Mouse (Mus musculus): ENCODE data around the gene Rtbdn. TPM values are rescaled to one million over a fixed set of nuclear protein-coding genes. Genes with fewer than 3 reads are reported as not detected.
A peak's percentile ranks its signal among the peaks of the same experiment; 100 is the strongest.

Gene Rtbdn
- polyA plus RNA-seq, 1 experiment from 2014 or later: 0.62 TPM

DNA sequence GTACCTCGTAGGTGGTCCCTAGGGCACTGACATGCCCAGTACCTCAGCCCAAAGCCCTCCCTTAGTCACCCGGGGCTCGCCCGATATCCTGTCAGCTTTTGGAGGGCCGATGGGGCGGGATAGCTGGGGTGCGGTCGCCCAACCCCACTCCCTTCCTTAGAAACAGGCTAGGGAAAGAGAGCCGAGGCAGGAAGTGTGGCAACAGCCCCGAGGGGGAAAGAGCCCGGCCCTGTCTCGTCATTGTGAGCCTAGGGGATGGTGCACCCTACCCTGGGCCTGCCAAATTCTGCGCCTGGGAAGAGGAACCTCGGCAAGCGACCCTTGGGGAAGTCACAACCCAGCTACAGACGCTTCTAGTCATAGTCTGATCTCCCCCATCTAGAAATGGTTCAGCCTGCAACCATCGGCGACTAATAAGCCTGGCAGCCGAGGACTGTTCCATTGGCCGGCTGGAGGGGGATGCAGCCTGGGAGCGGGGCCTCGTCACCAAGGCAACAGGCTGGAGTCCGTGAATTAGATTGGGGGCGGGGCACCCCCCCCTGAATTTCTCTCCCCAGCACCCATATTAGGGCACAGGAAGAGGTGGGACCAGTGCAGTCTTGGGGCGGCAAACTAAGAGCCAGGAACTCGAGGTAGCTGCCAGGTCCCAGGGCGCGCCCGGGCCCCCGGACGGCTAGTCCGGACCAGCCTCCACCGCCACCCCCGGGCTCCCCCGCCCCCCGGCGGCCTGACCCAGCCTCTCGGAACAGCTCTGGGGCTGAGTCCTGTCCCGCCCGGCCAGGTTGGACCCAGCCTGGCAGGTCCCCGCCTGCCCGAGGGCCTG lies 33.0 kb downstream of the Rtbdn start:
- Histone ChIP-seq H3K4me3 (peak overlapping the region; percentile 50), H3K36me3 (peaks cover 6% of the 10 kb centered on the region), H3K4me1 (peaks cover 68% of the 10 kb centered on the region), H3K9me3 (replicated peaks) (no peaks in the 10 kb centered on the region), H3K27ac (replicated peaks) (peak overlapping the region; percentile 55), H3K27me3 (ENCODE audit: low read depth, poor library complexity, severe bottlenecking) (peaks cover 78% of the 10 kb centered on the region)
- 3% methylated on average over 42 of the region's 42 CpGs for WGBS
- DNase-seq (ENCODE audit: low spot score): peak; percentile 87

DNA sequence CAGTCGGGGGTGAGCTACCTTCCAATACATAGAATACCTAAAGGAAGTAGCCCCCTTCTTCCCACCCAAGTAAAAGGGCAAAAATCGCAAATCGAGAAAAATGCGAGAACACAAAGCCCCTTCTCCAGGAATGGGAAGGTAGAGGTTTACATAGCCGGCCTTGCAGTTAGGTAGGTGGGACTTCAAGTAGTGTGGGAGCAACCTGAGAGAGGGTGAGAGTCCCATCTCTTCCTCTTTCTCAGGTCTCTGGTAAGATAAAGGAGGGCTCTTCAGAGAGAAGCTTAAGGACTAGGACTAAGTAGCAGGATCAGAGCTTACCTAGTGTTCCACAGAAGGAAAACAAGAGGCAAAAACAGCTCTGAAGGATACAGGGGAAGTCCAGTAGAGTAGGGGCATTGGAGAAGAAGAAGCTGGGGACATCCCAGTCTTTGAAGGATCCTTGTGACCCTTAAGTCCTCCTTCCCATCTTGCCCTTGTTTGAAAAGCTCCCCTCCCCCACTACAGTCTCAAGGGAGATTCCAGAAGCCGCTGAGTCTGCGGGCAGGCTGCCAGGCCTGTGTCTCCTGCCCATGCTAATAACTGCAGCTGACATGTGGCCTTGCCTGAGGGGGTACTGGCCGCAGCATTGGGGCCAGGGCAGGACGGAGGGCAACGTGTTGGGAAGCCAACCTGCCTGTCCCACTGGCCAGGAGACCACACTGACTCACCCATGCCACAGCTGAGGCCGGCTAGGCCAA lies 34.0 kb downstream of the Rtbdn start:
- Histone ChIP-seq H3K4me3 (0 out of 2 replicates have a peak overlapping the region, but pooled peaks have one; percentile 2), H3K9me3 (replicated peaks) (no peaks in the 10 kb centered on the region), H3K27me3 (ENCODE audit: low read depth, poor library complexity, severe bottlenecking) (peaks cover 85% of the 10 kb centered on the region), H3K4me1 (peaks cover 69% of the 10 kb centered on the region), H3K36me3 (no peaks in the 10 kb centered on the region), H3K27ac (replicated peaks) (no peak overlapping the region)
- DNase-seq (ENCODE audit: low spot score): no peak
- WGBS: 40% methylated on average over 11 of the region's 11 CpGs

DNA sequence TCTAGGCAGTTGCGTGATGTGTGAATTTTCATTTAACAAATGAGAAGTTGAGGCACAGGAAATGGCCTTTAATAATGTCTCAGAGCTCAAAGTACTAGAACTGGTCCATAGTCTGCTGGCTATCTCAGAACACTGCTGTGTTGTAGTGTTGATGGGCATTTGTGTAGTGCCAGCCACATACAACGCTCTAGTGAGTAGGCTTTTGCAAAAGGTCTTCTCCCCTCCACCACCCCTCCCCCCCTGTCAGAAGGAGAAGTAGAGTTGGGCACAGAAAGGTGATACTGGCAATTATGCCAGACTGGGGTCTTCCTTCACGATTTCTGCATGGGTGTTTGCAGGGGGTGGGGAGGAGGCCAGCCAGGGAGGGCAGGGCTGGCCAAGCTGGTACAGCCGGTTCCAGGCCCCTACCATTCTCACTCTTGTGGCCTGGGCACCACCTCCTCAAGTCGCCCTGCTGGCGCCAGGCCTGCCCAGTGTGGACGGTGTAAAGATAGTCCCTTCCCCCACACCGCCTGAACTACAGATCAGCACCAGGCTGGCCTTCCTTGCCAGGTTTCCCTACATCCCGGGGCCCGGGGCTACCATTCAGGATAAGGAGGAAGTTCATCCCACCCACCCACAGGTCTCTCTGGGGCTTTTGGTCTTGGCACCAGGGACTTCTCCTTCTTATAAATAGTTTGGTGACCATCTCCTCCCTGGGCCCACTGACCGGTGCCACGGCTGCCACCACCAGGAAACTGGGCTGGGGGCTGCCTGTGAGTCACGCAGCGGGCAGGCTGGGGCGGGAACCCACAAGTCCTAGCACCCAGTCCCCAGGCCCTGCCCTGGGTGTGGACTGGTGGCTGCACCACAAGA lies 35.1 kb downstream of the Rtbdn start:
- peaks cover 92% of the 10 kb centered on the region for H3K27me3 ChIP-seq (ENCODE audit: low read depth, poor library complexity, severe bottlenecking)
- peaks cover 65% of the 10 kb centered on the region for H3K4me1 ChIP-seq
- WGBS: 80% methylated on average over 15 of the region's 15 CpGs

DNA sequence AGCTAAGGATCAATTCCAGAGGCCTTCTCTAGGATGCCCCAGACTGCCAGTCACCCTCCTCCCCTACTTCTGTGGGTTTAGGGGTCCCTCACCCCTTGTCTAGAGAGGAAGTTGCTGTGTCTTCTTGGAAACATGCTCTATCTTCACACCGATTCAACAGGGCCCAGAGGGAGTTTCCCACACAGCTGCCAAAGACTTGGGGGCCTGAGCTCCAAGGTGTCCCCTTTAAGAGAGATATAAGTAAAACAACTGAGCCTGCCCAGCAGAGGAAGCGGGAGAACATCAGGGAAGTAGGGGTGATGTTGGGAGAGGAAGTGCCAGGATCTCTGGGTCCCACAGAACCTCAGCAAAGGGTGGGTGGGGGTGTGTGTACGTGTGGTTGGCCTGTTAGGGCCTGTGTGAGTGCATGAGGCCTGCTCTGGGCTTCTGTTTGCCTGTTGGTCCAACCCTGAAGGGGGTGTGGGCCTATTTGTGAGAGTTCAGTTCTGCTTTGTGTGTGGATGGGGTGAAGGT lies 35.8 kb downstream of the Rtbdn start:
- DNase-seq (ENCODE audit: low spot score): no peak
- H3K4me1 ChIP-seq: peaks cover 58% of the 10 kb centered on the region
- no peaks in the 10 kb centered on the region for H3K36me3 ChIP-seq
- 77% methylated on average over 3 of the region's 3 CpGs for WGBS
- no peaks in the 10 kb centered on the region for H3K9me3 ChIP-seq (replicated peaks)
- H3K27ac ChIP-seq (replicated peaks): no peak overlapping the region
- peaks cover 92% of the 10 kb centered on the region for H3K27me3 ChIP-seq (ENCODE audit: low read depth, poor library complexity, severe bottlenecking)
- H3K4me3 ChIP-seq: no peak overlapping the region

More for the DNA sequence above, 35.1 kb downstream of the Rtbdn start:
- Histone ChIP-seq H3K9me3 (replicated peaks) (no peaks in the 10 kb centered on the region), H3K27ac (replicated peaks) (no peak overlapping the region), H3K4me3 (no peak overlapping the region), H3K36me3 (no peaks in the 10 kb centered on the region)
- DNase-seq (ENCODE audit: low spot score): no peak

DNA sequence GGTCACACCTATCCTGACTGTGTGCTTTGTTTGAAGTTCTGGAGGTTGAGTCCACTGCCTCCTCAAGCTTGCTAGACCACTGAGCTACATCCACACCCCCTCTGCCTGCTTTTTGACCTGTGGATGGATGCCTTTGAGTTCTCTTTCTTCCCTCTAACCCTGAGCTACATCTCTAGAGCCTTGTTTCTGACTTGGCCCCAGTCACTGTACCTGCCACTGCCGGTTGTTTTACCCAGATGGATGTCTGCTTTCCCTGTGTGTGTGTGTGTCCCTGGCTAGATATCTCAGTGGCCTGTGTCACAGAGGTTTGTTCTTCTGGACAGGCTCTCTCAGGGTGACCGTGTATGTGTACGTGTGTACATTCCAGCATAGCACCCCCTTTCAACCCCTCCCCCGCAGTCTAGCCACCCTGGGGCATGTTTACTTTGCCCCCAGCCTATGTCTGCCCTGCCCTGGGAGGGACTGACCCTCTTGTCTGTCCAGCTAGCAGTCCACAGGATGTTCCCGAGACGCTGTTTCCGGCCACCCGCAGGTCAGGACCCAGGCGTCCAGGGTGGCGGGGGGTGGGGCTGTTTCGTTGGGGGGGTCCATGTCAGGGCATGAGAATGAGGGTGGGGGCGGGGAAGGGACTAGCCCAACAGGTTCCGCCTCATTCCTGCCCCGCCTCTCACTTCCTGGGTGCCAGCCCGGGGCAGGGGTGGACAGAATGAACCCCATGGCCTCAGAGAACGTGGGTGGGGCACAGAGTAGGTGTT lies 37.7 kb downstream of the Rtbdn start:
- H3K27me3 ChIP-seq (ENCODE audit: low read depth, poor library complexity, severe bottlenecking): peaks cover 91% of the 10 kb centered on the region
- H3K27ac ChIP-seq (replicated peaks): peak overlapping the region; percentile 83
- peak overlapping the region; percentile 68 for H3K4me3 ChIP-seq
- no peaks in the 10 kb centered on the region for H3K36me3 ChIP-seq
- peaks cover 45% of the 10 kb centered on the region for H3K4me1 ChIP-seq
- DNase-seq (ENCODE audit: low spot score): no peak
- 11% methylated on average over 16 of the region's 16 CpGs for WGBS
- H3K9me3 ChIP-seq (replicated peaks): no peaks in the 10 kb centered on the region

DNA sequence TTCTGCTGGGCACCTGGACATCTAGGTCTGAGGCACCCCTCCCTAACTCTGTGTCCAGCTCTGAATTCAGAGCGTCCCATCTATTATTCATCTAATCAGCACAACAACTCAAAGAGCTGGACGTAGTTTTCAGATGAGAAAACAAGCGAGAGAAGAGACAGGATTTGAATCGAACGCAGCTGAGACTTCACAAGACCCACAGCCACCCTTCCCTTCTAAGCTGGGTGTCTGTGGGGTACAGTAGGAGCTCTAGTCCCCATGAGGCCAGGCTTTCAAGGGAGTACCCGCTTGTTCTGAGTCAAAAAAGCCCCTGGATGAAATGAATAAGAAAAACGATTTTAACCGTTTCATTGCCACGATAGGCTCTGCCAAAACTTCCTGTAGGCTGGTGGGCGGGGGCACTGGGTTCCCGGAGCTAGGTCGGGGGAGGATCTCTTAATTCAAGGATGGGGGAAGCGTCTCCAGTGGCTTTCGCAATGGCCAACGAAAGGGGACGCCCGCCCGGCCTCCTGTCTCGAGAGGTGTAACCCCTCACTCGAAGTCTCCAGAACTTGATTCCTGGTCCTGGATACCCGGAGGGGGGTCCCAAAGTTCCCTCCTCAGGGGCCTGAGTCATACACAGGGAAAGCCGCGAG lies 38.4 kb downstream of the Rtbdn start:
- Histone ChIP-seq H3K27ac (replicated peaks) (peak overlapping the region; percentile 83), H3K27me3 (ENCODE audit: low read depth, poor library complexity, severe bottlenecking) (peaks cover 84% of the 10 kb centered on the region), H3K9me3 (replicated peaks) (no peaks in the 10 kb centered on the region), H3K4me1 (peaks cover 45% of the 10 kb centered on the region), H3K4me3 (peak overlapping the region; percentile 68), H3K36me3 (no peaks in the 10 kb centered on the region)
- 1% methylated on average over 23 of the region's 23 CpGs for WGBS
- no peak for DNase-seq (ENCODE audit: low spot score)

DNA sequence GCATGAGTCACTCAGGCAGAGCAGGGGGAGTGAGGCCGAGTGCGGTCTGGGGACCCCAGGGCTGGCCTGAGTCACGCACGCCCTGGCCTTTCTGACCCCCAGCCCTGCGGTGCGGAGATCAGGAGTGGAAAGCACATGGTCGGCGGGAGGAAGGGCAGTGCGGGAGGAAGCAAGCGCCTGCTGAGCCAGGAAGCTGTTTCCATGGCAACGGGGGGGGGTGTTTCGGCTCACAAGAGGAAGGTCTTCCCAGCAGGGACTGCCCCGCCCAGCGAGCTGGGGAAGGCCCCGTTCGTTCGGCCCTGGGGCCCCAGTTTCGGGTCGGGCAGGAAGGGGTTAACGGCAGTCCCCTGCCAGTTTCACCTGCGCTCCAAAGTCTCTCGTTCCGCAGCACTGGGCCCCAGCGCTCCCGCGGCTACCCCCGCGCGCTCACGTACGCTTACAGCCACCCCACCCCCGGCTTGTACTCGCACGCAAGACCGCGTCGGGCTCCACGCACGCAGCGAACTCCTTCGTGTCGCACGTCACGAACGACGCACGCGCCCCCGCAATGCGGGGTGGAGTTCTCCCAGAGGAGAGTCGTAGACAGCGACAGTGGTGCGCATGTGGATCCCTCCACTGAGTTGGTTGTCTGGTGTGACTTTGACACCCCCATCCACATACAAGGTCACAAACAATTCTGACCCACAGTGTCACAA lies 39.0 kb downstream of the Rtbdn start:
- peaks cover 45% of the 10 kb centered on the region for H3K4me1 ChIP-seq
- peaks cover 78% of the 10 kb centered on the region for H3K27me3 ChIP-seq (ENCODE audit: low read depth, poor library complexity, severe bottlenecking)
- no peaks in the 10 kb centered on the region for H3K9me3 ChIP-seq (replicated peaks)
- under 1% methylated on average over 53 of the region's 53 CpGs for WGBS
- no peaks in the 10 kb centered on the region for H3K36me3 ChIP-seq
- H3K4me3 ChIP-seq: peak overlapping the region; percentile 68
- DNase-seq (ENCODE audit: low spot score): peak; percentile 84
- peak overlapping the region; percentile 83 for H3K27ac ChIP-seq (replicated peaks)

DNA sequence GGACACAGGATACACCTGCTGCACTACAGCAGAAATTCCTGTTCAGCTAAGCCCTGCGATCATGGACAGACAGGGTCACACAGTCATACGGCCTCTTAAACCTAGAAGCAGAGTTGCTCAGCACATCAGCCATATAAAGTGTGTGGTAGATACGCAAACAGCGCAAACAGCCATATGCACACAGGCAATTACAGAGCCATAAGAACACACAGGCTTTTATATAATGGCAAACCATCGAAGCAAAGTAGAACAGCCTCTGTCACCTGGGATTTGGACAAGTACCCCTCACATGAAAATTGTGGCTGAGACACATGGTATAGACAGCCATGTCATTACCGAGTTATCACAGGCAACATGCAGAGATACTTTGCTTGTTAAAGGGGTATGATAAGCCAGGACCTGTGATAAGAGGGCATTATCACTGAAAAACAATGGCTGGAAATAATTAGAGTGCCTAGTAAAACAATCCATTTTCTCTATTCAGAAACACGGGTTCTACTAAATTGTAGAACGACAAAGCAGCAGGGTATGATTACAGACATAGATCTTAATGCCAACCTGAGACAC lies 39.7 kb downstream of the Rtbdn start:
- Histone ChIP-seq H3K9me3 (replicated peaks) (no peaks in the 10 kb centered on the region), H3K27me3 (ENCODE audit: low read depth, poor library complexity, severe bottlenecking) (peaks cover 76% of the 10 kb centered on the region), H3K27ac (replicated peaks) (peak overlapping the region; percentile 83), H3K4me3 (peak overlapping the region; percentile 68), H3K36me3 (no peaks in the 10 kb centered on the region), H3K4me1 (peaks cover 47% of the 10 kb centered on the region)
- 45% methylated on average over 8 of the region's 8 CpGs for WGBS
- no peak for DNase-seq (ENCODE audit: low spot score)

DNA sequence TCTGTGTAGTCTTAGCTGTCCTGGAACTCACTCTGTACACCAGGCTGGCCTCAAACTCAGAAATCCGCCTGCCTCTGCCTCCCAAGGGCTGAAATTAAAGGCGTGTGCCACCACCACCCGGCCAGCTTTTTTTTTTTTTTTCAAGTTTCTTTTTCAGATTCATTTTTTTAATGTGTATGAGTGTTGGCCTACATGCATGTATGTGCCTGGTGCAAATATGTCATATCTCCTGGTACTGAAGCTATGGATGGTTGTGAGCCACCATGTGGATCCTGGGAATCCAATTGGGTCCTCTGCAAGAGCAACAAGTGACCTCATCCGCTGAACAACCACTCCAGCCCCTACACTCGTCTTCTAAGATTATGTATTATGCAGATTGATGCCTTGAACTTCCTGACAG lies 40.6 kb downstream of the Rtbdn start:
- Histone ChIP-seq H3K27ac (replicated peaks) (no peak overlapping the region), H3K4me3 (no peak overlapping the region), H3K27me3 (ENCODE audit: low read depth, poor library complexity, severe bottlenecking) (peaks cover 71% of the 10 kb centered on the region), H3K9me3 (replicated peaks) (no peaks in the 10 kb centered on the region), H3K4me1 (peaks cover 47% of the 10 kb centered on the region), H3K36me3 (no peaks in the 10 kb centered on the region)
- DNase-seq (ENCODE audit: low spot score): no peak
- WGBS: 86% methylated on average over 5 of the region's 5 CpGs

DNA sequence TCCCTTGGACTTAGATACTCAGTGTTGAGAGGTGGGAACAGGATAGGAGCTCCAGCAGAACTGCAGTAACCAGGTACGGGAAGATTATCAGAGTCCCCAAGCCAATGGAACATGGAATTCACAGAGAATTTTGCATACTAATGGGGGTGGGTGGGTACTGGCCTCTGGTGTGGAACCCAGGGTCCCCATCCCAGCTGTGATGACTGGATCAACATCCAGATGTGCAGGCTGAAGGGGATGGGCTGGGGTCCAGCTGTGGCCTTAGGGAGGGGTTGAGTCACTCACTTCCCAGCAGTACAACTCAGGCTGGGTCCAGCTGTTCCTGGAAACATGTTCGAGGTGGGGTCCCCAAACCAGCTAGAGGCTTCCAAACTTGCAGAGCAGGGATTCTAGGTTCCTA lies 41.1 kb downstream of the Rtbdn start:
- Histone ChIP-seq H3K9me3 (replicated peaks) (no peaks in the 10 kb centered on the region), H3K4me1 (peaks cover 47% of the 10 kb centered on the region), H3K27me3 (ENCODE audit: low read depth, poor library complexity, severe bottlenecking) (peaks cover 69% of the 10 kb centered on the region), H3K4me3 (no peak overlapping the region), H3K27ac (replicated peaks) (no peak overlapping the region), H3K36me3 (no peaks in the 10 kb centered on the region)
- 80% methylated on average over 2 of the region's 2 CpGs for whole genome bisulfite sequencing
- DNase-seq (ENCODE audit: low spot score): no peak

DNA sequence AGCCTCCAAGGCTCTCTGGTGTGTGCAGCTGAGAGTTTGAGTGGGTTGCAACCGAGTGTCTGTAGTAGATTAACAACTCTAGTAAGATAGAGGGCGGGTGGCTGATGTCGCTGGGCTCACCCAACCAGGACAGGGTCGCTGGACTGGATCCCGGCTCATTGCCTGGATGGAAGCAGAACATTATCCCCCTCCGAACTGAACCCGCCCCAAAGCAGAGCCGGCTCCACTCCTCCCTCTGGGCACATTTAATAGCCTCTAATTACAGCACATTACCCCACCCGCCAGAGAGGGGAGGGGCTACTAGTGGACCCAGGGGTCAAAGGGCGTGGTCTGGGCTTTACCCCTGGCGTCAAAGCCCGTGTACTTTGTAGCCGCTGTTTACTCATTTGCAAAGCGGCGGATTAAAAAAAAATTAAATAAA lies 42.5 kb downstream of the Rtbdn start:
- H3K27ac ChIP-seq (replicated peaks): no peak overlapping the region
- DNase-seq (ENCODE audit: low spot score): no peak

More for the DNA sequence above, 42.5 kb downstream of the Rtbdn start:
- no peaks in the 10 kb centered on the region for H3K36me3 ChIP-seq
- WGBS: 16% methylated on average over 15 of the region's 15 CpGs
- H3K4me3 ChIP-seq: peak overlapping the region; percentile 72
- H3K27me3 ChIP-seq (ENCODE audit: low read depth, poor library complexity, severe bottlenecking): peaks cover 60% of the 10 kb centered on the region
- H3K4me1 ChIP-seq: peaks cover 45% of the 10 kb centered on the region
- no peaks in the 10 kb centered on the region for H3K9me3 ChIP-seq (replicated peaks)
